Mouse (Mus musculus) limb, embryonic 10.5 days (tissue): ENCODE results near the gene Pcif1. TPM values are rescaled to one million over a fixed set of nuclear protein-coding genes. Genes with fewer than 3 reads are reported as not detected.

ENCODE experiments used
- DNase-seq: peaks from one replicate; pipeline ENCODE4 v3.0.0-alpha.2; 2017; ENCODE audit warnings: low spot score
- H3K27ac ChIP-seq: fragments of 300-500 bp; sonication (generic); 2 replicates; pipeline ENCODE4 v1.5.1; 2016; ENCODE audit warnings: mild to moderate bottlenecking
- H3K27me3 ChIP-seq: fragments of 300-500 bp; sonication (generic); 2 replicates; pipeline ENCODE4 v1.6.1; 2016; ENCODE audit warnings: low read depth, mild to moderate bottlenecking; ENCODE audit not compliant: poor library complexity, severe bottlenecking
- H3K36me3 ChIP-seq: fragments of 300-500 bp; sonication (generic); 2 replicates; pipeline ENCODE4 v1.6.1; 2016; ENCODE audit warnings: mild to moderate bottlenecking, moderate library complexity
- H3K4me1 ChIP-seq: fragments of 300-500 bp; sonication (generic); 2 replicates; pipeline ENCODE4 v1.6.1; 2016
- H3K4me3 ChIP-seq: fragments of 300-500 bp; sonication (generic); 2 replicates; pipeline ENCODE4 v1.5.1; 2016; ENCODE audit warnings: mild to moderate bottlenecking, moderate library complexity
- H3K9me3 ChIP-seq: fragments of 300-500 bp; sonication (generic); replicated peaks from 2 replicates; pipeline ENCODE4 v1.6.1; 2016; ENCODE audit warnings: mild to moderate bottlenecking
- WGBS: fragments of 180-500 bp; shearing (Covaris S2); methylation state at CpG from one replicate; pipeline ENCODE4 v1.1.7; 2016; 5-methylcytosine and 5-hydroxymethylcytosine counted together
- polyA plus RNA-seq: library from polyadenylated mRNA; unstranded; fragments of >200 nt; fragmentation: Nextera tagmentation; extraction: Ambion mirVana; gene quantifications from 2 replicates; pipeline ENCODE4 v1.2.1, GENCODE M21; 2016

Gene Pcif1
- polyA plus RNA-seq, 1 experiment from 2014 or later, result 86.7 TPM

DNA sequence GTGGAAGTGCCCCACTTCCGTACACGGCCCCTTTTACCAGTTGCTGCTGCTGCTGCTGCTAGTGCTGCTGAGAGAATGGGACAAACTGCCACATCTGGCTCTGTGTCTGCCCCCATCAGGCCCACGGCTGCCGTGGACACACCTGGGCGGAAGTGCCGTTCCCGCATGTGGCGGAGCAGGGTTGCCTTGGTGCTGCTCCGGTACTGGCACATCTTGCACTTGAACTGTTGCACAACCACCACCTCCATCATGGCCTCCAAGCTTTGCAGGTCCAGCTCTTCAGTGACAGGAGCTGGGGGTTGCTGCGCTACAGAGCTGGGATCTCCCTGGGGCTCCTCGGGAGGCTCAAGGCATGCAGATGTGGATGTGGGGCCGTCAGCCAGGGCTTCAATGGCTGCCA, 28.4 kb downstream of the Pcif1 start:
- Histone ChIP-seq H3K4me1 (peaks cover 22% of the 10 kb centered on the region), H3K36me3 (peaks cover 73% of the 10 kb centered on the region), H3K27ac (no peak overlapping the region), H3K4me3 (no peak overlapping the region), H3K27me3 (no peaks in the 10 kb centered on the region), H3K9me3 (peaks cover 3% of the 10 kb centered on the region; the same call in 1 of the 2 replicates)
- WGBS, result 97% methylated on average over 12 of the region's 12 CpGs
- no peak for DNase-seq

DNA sequence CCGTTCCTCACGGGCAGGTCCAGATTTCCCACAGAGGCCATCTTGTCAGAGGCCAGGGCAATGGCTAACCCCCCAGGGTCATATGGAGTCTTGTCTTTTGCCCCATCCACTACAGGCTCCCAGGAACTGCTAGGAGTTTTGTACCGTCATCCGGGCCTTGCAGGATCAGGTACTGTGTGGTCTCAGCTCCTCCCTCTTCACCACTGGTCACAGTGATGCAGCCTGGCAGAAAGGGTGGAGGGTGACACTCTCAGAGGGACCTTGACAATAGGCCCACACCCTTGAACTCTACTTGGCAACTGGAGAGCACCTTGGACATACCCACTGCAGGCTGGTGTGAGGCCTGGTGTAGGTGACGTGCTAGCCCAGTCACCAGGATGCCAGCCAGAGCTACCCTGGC, 28.9 kb downstream of the Pcif1 start:
- peaks cover 22% of the 10 kb centered on the region for H3K4me1 ChIP-seq
- no peak overlapping the region for H3K4me3 ChIP-seq
- no peak for DNase-seq
- H3K9me3 ChIP-seq, result peaks cover 3% of the 10 kb centered on the region; the same call in 1 of the 2 replicates
- peaks cover 68% of the 10 kb centered on the region for H3K36me3 ChIP-seq
- WGBS, result 91% methylated on average over 5 of the region's 5 CpGs
- H3K27ac ChIP-seq, result no peak overlapping the region
- H3K27me3 ChIP-seq, result no peaks in the 10 kb centered on the region

DNA sequence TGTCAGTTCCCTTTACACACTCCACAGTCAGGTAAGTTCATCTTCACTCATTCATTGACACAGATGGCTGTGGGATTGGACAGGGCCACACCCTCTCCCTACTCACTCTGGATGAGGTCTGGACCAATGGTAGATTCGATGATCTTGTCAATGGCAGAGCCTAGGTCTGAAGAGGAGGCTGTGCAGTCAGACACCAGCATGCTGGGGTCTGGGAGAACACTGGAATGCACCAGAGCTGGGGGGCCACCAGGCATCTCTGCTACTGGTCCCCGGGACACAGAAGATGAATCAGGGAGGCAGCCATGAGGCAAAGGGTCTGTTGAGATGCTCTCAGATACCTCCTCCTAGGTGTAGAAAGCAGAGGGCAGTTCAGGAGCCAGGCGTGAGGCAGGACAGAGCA, 30.0 kb downstream of the Pcif1 start:
- Histone ChIP-seq H3K36me3 (peaks cover 68% of the 10 kb centered on the region), H3K4me3 (0 out of 2 replicates have a peak overlapping the region, but pooled peaks have one; percentile 87)

DNA sequence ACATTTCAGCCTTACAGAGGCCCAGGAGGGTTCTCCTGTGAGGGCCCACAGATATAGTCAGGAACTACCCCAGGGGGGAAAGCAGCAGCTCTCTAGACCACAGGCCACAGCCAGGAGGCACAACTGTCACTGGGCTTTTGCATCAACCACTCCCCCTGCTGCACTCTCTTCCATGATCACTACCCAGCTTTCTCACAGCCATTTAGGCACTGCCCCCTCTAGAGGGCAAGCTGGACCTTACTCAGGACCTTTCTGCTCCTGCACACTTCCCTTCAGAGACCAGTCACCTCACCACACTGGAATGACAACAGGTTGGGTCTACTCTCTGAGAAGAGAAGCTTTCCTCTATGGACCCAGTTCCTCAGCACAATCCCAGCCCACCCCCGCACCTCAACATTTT, 30.4 kb downstream of the Pcif1 start:
- Histone ChIP-seq H3K27ac (no peak overlapping the region), H3K4me3 (peak overlapping the region; percentile 87), H3K9me3 (peaks cover 3% of the 10 kb centered on the region; the same call in 1 of the 2 replicates), H3K27me3 (no peaks in the 10 kb centered on the region), H3K36me3 (peaks cover 67% of the 10 kb centered on the region), H3K4me1 (peaks cover 22% of the 10 kb centered on the region)
- no peak for DNase-seq
- WGBS, result 90% methylated on average over 1 of the region's 1 CpGs

More for the DNA sequence above, 30.0 kb downstream of the Pcif1 start:
- WGBS, result 92% methylated on average over 3 of the region's 3 CpGs
- Histone ChIP-seq H3K27ac (no peak overlapping the region), H3K9me3 (peaks cover 3% of the 10 kb centered on the region; the same call in 1 of the 2 replicates), H3K27me3 (no peaks in the 10 kb centered on the region), H3K4me1 (peaks cover 22% of the 10 kb centered on the region)
- no peak for DNase-seq

DNA sequence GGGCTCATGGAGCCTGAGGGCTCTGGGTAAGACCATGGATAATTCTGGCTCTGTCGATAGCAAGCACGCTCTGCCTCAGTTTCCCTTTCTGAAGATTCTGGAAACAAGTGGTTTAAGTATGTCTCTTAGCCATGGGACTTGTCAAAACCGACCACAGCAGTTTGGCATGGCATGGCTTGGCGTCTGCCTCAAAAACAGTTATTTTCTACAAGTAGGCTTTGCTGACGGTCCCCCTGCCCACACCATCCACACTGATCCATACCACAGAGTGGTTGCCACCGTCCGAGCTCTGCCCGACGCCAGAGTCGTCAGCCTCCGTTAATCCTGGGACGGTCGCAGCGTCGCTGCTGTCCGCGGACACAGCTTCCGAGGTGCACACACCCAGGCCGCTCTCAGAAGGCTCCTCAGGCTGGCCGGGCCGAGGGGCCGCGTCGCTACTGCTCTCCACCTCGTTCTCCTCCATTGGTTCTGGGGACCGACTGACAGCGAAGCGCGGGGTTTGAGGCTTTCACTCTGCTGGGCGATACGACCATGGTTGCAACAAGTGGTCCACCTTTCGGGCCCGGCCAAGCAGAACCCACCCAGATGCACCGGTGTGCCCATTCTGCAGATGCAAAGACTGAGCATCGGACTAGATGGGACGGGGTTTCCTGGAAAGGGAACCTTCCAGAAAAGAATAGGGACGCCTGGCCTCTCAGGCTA, 31.4 kb downstream of the Pcif1 start:
- WGBS, result 7% methylated on average over 37 of the region's 37 CpGs
- H3K27me3 ChIP-seq, result no peaks in the 10 kb centered on the region
- peak overlapping the region; percentile 99 for H3K27ac ChIP-seq
- H3K9me3 ChIP-seq, result peaks cover 3% of the 10 kb centered on the region; the same call in 1 of the 2 replicates
- H3K36me3 ChIP-seq, result peaks cover 58% of the 10 kb centered on the region
- peaks cover 22% of the 10 kb centered on the region for H3K4me1 ChIP-seq
- no peak for DNase-seq
- peak overlapping the region; percentile 87 for H3K4me3 ChIP-seq

DNA sequence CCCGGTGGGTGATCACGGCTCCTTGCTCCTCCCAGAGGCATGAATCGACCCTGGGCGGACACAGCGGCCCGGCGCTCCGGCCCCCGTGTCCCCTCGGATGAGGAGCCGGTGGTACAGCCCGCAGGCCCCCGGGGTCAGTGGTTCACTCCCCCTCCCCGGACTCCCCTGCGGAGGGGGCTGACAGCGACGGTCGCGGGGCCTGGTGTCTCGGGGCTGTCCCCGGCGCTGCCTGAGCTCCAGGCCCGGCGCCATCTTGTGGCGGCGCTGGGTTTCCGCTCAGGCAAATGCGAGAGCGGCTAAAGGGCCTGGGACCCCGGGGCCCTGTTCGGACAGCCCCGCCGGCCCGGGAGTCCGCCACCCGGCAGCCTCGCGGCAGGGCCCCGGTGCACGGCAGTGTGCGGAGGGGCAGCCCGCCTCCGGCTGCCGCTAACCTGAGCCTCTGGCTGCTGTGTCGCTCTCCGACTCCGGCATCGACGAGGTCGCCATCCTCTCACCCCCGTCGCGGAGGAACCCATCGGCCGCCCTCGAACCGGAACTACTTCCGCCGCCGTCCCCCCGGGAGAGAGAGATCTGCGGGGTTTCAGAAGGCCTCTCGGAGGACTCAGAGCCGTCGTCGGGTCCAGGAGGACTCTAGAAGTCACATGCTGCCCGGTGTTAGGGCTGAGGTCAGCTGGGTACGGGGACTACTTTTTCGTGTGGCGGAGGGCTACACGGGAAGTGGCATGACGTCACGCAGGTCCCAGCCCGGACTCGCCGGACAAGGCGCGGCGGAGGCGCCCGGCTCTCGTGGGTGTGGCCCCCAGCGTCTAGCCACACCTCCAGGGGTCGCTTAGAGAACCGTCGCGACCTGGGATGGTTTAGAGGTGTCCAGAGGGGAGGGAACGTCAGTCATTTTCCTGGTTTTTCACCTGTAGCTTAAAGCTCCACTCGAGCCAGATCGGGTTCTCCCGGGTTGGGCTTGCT, 32.3 kb downstream of the Pcif1 start, which contains the start of gene Zfp335:
Zfp335 (minus strand) TSS at position 672 of the 963 bp plus-strand sequence.
- H3K4me3 ChIP-seq, result peak within 1 kb of the TSS; percentile 87
- H3K4me1 ChIP-seq, result peaks cover 22% of the 10 kb centered on the region
- H3K9me3 ChIP-seq, result peaks cover under 1% of the 10 kb centered on the region; the same call in 1 of the 2 replicates
- peak within 1 kb of the TSS; percentile 99 for H3K27ac ChIP-seq
- peaks cover 49% of the 10 kb centered on the region for H3K36me3 ChIP-seq
- no peaks in the 10 kb centered on the region for H3K27me3 ChIP-seq
- under 1% methylated on average over 91 of the region's 91 CpGs for WGBS
- DNase-seq, result peak; percentile 95

DNA sequence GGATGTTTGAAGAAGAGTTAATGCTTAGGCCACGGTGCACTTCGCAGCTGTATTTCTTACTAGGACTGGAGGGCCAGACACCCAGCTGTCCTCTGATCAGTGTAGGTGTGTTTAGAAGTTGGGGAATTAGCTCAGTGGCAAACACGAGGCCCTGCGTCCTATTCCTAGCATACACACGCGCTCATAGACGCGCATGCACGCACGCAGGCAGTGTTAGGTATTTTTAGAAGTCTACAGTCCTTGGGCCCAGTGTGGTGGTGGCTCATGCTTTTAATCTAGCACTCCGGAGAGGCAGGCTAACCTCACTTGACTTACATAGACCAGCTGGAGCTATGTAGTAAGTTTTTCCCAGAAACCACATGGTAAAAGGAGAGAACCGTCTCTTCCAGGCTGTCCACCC, 33.0 kb downstream of the Pcif1 start:
- no peak for DNase-seq
- 31% methylated on average over 12 of the region's 12 CpGs for WGBS
- peaks cover 23% of the 10 kb centered on the region for H3K4me1 ChIP-seq
- H3K27ac ChIP-seq, result peak overlapping the region; percentile 99
- H3K36me3 ChIP-seq, result peaks cover 41% of the 10 kb centered on the region
- H3K9me3 ChIP-seq, result no peaks in the 10 kb centered on the region
- peak overlapping the region; percentile 87 for H3K4me3 ChIP-seq
- H3K27me3 ChIP-seq, result no peaks in the 10 kb centered on the region

DNA sequence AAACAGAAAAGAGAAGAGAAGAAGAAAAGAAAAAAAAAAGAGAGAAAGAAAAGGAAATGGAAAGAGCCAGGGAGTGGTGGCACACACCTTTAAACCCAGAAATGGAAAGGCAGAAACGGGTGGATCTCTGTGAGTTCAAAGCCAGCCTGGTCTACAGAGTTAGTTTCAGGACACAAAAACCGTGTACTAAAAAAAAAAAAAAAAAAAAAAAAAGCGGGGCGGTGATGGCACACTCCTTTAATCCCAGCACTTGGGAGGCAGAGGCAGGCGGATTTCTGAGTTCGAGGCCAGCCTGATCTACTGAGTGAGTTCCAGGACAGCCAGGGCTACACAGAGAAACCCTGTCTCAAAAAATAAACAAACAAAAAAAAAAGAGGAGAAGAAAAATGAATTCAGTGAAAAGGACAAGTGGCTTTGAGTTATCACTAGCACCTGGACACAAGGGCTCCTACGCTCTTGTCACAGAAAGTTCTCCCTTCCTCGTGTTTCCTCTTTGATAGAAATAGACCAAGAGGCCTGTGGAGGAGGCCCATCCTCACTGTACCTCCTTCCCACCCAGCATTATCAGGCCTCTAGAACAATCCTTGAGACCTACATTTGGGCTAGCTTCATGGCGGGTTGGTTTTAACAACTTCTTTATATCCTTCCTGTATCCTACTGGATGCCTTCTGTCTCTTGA, 33.8 kb downstream of the Pcif1 start:
- no peaks in the 10 kb centered on the region for H3K27me3 ChIP-seq
- 91% methylated on average over 9 of the region's 9 CpGs for WGBS
- peaks cover 30% of the 10 kb centered on the region for H3K4me1 ChIP-seq
- H3K27ac ChIP-seq, result no peak overlapping the region
- H3K4me3 ChIP-seq, result peak overlapping the region; percentile 87; the same call in 1 of the 2 replicates
- DNase-seq, result no peak
- H3K36me3 ChIP-seq, result peaks cover 34% of the 10 kb centered on the region
- H3K9me3 ChIP-seq, result no peaks in the 10 kb centered on the region

DNA sequence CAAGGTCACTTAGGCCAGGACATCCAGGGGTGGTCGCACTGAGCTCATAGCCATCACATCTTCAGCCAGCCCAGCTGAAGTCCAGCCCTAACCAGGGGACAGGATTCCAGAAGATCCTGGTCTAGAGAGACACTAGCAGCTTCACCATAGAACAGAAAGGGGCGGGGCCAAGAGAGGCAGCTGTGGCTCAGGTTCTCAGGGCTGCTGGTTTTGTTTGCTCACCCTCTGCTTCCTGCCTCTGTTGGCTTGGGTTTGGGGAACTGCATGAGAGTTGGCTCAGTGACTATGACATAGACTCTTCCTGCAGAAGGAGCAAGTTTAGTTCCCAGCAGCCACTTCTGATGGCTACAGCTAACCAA, 34.3 kb downstream of the Pcif1 start:
- Histone ChIP-seq H3K4me3 (no peak overlapping the region), H3K27ac (no peak overlapping the region), H3K4me1 (peaks cover 33% of the 10 kb centered on the region), H3K27me3 (no peaks in the 10 kb centered on the region), H3K9me3 (no peaks in the 10 kb centered on the region), H3K36me3 (peaks cover 31% of the 10 kb centered on the region)
- 89% methylated on average over 2 of the region's 2 CpGs for WGBS
- DNase-seq, result no peak

DNA sequence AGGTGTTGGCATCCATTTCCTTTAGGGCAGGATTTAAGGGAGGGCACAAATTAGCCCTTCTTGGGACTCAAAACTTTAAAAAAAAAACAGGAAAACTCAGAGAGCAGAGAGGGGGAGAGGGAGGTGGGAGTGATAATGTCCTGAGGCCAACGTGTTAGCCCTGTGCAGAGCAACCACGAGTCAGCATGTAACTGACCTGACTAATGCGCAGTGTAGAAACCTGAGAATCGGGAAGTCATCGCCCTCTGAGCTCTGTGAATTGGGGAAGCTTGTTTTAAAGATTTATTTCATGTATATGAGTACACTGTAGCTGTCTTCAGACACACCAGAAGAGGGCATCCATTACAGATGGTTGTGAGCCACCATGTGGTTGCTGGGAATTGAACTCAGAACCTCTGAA, 37.7 kb downstream of the Pcif1 start:
- Histone ChIP-seq H3K36me3 (peaks cover 34% of the 10 kb centered on the region), H3K9me3 (no peaks in the 10 kb centered on the region), H3K27me3 (no peaks in the 10 kb centered on the region), H3K27ac (no peak overlapping the region), H3K4me1 (peaks cover 18% of the 10 kb centered on the region), H3K4me3 (no peak overlapping the region)
- WGBS, result 84% methylated on average over 5 of the region's 5 CpGs
- no peak for DNase-seq

DNA sequence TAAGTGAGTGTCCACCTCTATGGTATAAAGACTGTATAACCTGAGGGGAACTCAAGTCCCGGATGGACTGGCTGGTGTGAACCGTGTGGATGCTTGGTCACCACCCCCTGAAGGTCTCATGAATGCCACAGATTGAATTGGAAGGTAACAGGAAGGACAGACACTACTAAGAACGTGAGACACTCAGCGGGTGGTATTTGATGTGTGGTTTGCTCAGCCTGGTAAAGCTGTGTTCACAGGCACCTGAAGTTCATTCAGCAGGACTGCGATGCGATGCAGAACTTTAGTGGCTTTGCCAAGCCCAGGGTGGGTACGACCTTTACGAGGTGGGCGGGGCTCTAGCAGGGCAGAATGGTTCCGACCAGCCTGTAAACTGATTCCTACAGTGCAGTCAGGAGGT, 38.3 kb downstream of the Pcif1 start:
- no peak overlapping the region for H3K27ac ChIP-seq
- H3K9me3 ChIP-seq, result no peaks in the 10 kb centered on the region
- H3K36me3 ChIP-seq, result peaks cover 34% of the 10 kb centered on the region
- WGBS, result 52% methylated on average over 10 of the region's 10 CpGs
- no peaks in the 10 kb centered on the region for H3K27me3 ChIP-seq
- no peak overlapping the region for H3K4me3 ChIP-seq
- peaks cover 17% of the 10 kb centered on the region for H3K4me1 ChIP-seq
- DNase-seq, result no peak

DNA sequence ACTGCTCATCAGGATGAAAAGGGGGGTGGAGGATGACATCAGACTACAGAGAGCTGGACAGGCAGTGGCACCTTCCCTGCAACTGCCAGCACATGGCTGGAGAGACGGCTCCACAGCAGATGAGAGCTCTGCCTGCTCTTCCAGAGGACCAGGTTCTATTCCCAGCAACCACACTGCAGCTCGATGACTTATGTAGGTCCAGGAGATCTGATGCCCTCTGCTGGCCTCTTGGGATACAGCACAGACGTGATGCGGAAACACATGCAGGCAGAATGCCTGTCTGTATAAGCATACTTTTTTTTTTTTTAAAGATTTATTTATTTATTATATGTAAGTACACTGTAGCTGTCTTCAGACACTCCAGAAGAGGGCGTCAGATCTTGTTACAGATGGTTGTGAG, 39.2 kb downstream of the Pcif1 start:
- 62% methylated on average over 5 of the region's 5 CpGs for WGBS
- H3K36me3 ChIP-seq, result peaks cover 31% of the 10 kb centered on the region
- DNase-seq, result peak; percentile 49
- H3K4me3 ChIP-seq, result no peak overlapping the region
- H3K4me1 ChIP-seq, result peaks cover 18% of the 10 kb centered on the region
- H3K9me3 ChIP-seq, result no peaks in the 10 kb centered on the region
- no peaks in the 10 kb centered on the region for H3K27me3 ChIP-seq
- no peak overlapping the region for H3K27ac ChIP-seq
